Mouse (Mus musculus) NIH3T3 (cell line): ENCODE data around the gene Lrrtm4.

Experiments used
- DNase-seq: peaks from one replicate; pipeline ENCODE4 v3.0.0-alpha.2; 2012; ENCODE audit warnings: low read depth

Lrrtm4 gene

DNA sequence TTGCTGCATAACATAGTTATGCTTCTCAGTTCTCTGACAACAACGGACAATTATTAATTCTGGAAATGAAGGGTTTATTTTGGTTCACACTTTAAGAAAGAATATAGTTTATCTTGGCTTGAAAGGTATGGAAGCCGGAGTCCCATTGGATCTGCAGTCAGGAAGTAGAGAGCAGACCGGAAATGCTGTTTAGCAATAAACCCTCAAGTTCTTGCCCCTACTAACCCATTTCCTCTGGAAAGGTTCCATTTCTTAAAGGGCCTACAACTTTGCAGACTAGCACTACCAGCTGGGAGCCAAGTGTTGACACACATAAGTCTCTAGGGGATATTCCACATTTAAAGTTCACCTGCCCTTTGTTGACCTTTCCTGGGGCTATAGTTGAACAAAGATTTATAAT is 309.7 kb downstream of the Lrrtm4 start:
- DNase-seq = no peak

DNA sequence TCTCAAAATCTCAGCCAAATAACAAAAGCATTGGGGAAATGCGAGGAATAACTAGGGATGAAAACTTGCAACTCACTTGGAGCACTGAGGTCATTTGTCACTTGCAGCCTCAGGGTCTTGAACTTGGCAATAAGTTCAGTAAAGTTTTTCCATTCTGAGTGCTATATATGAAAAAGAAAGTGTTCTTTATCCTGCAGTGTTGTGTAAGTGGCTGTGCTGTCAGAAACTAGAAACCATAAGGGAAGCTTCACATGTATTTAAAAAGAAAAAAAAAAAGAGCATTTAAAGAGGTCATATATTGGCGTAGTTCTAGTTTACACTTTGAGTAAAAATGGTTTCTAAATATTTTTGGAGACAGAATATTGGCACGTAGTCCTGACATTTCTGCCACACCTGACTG is 313.1 kb downstream of the Lrrtm4 start:
- DNase-seq = no peak

DNA sequence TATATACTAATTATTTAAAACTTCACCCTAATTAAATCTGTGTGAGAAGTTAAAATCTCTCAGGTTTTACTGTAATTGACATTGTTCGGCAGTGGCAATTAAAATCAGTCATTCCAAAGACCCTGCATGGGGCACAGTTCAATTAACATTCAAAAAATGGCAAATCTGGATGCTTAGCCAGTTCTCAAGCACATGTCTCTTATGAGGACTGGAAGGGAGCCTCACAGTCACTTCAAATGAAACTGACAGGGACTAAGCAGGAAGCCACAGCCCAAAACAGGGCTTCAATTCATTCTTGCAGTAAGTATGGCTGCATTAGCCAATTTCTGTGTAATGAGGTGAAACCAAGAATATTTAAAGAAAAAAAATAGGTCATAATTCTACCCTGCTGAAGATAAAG is 333.6 kb downstream of the Lrrtm4 start:
- DNase-seq = no peak

DNA sequence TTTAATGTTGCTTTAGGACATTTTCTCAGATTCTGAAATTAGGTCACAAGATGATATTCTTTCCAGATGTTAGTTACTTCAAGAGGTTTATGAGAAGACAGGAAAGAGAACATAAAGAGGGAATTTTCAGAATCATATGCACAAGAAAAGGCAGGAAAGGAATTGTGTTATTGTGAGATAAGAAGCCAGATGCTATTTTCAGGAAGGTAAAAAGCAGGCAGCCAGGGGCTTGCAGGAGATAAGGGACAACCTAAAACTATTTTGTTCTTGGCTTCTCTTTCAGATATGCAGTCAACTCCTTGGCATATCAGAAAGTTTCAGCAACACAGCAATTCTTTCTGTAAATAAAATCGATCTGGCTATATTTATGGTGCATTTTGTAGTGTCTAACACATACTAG is 338.4 kb downstream of the Lrrtm4 start:
- DNase-seq = no peak

DNA sequence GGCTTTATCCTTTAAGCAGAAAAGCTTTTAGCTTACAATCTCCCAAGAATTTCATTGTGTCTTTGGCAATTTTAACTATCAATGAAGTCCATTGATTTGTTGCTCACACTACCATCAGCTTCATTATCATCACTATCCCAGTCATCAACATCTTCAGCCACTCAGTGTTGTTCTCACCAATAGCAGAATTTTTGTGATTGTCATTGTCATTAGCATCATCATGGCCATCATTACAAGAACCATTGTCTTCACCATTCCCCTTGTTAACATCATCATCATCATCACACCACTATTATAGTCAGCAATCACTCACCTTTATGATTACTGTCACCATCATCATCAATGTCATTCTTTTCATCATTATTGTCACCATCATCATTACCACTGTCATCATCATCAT is 344.9 kb downstream of the Lrrtm4 start:
- no peak for DNase-seq

DNA sequence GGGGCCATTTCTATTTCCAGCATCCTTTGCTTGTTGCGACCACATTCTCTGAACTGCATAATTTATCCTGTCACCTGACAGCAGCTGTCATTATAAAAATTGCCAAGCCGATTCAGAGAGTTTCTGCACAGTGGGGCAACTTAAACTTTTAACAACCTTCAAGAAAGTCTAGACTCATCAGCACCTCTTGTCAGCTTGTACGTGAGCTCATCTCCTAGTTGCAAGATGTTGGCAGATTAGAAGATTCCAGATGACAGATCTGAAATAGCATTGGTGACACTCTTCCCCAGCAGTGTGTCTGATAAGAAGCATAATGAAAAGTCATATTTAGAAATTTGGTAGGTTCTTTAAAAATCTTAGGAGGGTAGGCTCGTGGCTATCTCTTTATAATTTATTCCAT is 347.9 kb downstream of the Lrrtm4 start:
- no peak for DNase-seq

DNA sequence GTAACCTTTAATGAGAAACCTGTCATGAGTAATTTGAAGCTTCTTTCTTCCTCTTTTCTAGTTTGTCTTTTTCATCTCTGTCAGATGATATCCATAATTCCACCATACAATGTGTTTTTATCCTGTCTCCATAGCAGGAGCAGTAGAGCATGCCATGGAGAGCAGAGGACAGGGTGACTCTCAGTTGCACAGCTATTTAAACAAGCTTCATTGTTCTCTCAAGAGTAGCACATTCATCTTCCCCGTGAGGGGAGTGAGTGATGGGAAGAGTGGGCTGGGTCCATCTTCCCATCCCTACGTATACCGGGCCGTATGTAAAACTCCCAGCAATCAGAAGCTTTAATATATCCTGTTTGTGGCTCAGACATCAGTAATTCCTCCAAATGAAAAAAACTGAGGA is 370.9 kb downstream of the Lrrtm4 start:
- DNase-seq = no peak

DNA sequence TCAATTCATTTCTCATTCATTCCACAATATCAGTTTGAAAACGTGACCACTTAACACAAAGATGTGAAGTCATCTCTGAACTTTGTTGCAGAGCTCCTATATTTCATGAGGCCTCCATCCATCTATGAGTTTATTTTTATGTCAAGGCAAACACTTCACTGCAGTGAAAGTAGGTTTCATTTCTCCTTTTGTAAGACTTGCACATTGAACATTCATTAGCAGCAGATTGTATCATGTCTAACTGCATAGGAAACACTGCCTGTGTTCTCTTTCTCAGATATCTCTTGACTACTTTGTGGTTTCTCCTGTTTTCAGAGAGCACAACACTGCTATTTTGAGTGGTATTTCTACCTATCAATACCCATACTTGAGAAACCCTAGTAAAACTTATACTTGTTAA is 388.1 kb downstream of the Lrrtm4 start:
- DNase-seq = no peak

DNA sequence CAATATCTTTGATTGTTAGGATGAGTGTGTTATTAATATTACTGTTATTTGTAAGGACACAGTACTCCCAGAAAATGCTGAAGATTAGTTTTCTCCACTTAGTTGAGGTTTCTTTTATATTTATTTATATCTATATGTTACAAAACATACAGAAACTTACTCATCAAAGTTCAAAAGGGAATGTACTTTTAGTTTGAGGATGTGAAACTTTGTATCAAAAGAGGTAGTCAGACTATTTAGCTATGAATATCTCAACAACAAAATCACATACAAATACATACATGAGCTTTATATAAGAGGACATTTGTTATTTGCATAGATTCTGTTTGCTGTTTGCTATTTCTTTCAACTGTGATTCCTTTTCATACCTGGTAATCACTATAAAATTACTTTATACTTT is 421.5 kb downstream of the Lrrtm4 start:
- no peak for DNase-seq

DNA sequence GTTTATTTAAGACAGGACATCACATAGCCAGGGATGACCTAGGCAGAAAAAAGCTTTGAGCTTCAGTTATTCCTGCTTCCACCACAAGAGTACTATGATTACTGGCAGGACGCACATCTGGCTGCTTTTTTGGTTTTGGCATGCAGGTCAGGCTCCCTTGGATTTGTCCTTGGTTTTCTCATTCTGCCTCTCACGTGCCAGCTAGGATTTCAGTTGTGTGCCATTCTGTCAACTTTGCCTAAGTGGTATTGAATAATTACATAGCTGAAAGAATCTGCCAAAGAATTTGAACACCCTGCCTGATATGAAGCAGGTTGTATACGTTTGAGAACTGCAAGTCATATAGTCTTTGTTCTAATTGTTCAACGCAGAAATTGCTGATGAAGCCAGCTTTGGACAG is 451.9 kb downstream of the Lrrtm4 start:
- no peak for DNase-seq

DNA sequence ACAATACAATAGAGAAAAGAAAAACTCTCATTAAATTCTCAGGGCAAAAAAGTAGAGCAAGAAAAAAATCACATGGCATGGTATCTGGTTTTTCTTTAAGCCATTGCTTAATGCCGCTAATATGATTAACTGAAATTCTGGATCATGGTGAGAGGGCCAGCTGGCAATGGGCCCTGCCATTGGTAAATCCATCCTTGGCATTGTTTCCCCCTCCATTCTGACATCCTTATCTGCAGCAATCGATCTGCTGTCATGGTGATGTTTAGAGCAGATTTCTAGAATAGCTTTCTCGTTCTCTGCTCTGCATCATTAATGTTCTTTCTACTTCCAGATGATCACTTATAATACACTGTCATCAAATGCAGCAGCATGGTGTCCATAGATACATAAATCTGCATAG is 457.5 kb downstream of the Lrrtm4 start:
- DNase-seq = no peak

DNA sequence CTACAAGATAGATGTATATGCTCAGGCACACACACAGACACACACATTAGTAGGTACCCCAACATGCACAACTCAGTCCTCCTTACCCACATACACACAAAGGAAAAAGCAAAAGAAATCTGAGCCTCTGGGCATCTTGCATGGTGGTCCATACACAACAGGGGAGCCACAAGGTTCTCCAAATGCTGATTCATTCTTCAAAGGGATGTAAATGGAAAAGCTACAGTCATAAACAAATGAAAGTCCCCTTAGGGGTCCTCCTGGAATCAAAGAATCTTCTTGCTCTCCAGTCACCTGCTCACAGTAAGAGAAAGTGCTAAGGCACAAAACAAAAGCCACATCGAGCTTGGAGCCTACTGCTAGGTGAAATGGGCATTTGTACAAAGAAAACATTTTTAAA is 526.3 kb downstream of the Lrrtm4 start:
- DNase-seq = no peak

DNA sequence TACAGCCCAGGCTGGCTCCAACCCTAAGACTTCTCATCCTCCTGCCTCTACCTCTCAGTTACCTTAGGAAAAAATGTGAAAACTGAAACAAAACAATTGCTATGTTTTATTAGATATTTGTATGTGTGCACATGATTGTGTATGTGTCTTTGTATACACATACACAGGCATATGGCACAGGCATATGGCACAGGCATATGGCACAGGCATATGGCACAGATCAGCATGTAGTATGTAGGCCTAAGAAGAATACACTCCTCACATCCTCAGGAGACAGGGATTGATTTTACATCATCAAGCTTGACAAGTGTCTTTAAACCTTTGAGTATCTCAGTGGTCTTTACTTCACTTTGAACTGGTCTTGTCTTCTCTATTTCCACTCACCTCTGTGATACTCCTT is 531.2 kb downstream of the Lrrtm4 start:
- no peak for DNase-seq

DNA sequence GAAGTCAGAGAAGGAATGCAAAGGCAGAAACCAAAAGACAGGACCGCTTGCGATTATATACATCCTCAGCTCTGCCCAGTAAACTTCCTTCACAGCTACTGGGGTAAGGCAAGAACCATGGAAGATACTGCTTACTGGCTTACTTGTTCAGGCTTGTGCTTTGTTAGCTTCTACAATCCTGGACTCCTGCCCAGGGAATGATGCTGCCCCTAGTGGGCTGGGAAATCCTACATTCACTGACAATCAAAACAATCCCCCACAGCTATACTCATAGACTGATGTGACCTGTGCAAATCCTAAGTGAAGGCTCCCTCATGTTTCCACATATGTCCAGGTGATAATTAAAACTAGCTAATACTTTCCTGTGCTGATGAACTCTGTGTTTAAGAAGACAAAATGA is 534.7 kb downstream of the Lrrtm4 start:
- DNase-seq = peak; percentile 14

DNA sequence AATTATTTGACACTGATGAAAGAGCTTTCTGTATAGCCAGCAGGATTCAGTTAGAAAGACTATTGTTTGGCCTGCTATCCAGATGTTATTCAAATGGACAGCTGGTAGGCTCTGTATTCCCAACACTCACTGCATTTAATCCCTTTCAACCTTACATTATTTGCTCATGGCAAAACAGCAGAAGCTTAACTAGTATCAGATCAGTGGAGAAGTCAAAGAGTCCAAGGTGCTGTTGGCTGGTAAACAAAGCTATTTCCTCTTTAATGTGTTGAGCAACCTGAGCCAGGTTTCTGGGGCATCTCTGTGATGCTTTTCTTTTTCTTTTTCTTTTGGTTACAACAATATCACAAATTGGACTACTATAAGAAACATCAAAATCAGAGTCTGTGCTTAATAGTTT is 536.3 kb downstream of the Lrrtm4 start:
- DNase-seq = no peak

DNA sequence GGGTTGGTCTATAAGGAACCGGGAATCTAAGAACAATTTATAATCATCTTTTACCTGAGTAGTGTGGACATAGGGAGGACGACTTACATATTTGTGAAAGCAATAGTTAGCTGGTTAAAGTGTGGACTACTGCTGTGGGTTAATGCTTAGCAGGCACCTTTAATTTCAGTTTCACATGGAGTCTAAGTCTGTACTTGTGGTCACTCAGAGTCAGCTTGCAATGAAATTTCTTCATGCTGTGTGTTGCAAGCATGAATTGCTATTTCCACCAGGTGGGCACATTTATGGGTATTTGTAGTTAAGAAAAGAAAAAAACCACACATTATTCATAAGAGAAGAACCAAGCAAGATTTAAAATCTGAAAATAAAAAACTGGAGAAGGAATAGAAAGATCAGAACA is 558.5 kb downstream of the Lrrtm4 start:
- DNase-seq = no peak

DNA sequence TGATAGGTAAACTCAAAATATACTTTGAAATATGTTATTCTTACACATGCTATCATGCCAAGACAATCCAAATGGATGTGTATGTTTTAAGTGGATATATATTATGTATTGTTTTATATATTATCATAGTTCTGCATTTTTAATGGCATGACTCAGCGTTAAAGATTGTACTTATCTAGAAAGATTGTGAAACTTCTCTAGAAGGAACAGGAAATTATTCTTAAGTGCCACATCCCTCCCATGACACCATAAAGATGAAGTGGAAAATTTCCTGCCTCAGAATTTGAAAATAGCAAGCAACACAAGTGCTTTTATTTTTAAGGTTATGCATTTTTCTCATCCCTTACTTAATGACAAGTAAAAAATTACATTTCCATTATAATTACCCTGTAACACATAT is 563.5 kb downstream of the Lrrtm4 start:
- DNase-seq = no peak

DNA sequence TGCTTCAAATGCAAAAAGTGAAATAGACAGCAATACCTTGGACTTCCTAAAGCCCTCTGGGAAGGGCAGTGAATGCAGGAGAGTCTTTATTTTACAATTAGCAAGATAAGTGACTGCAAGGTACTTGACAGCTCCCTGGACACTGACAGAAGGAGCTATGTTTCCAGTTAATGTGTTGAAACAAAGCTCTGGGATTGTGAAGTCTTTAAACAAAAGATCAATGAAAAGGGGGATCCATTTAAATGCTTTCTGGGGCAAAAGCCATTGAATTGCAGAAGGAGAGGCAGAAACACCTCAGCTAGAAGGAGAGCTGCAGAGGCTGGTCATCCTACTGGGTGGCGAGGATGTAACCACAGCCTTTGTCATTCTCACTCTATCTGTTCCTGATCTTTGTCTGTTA is 571.1 kb downstream of the Lrrtm4 start:
- DNase-seq = no peak

DNA sequence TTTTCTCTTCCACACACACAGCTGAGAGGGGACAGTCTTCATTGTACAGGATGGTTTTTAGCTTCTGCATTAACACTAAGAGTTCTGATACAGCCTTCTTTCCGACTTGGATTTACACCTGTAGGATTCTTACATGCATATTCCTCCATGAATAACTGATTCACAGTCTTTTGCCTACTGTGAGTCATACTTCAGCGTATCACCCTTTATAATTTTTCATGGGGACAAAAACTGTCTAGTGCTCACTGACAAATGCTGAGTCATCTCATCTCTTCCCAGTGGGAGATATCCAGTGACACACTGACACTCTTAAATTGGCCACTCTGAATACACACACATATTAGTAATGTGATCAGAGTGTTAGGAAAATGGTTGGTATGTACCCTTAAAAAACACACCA is 600.8 kb downstream of the Lrrtm4 start:
- no peak for DNase-seq

DNA sequence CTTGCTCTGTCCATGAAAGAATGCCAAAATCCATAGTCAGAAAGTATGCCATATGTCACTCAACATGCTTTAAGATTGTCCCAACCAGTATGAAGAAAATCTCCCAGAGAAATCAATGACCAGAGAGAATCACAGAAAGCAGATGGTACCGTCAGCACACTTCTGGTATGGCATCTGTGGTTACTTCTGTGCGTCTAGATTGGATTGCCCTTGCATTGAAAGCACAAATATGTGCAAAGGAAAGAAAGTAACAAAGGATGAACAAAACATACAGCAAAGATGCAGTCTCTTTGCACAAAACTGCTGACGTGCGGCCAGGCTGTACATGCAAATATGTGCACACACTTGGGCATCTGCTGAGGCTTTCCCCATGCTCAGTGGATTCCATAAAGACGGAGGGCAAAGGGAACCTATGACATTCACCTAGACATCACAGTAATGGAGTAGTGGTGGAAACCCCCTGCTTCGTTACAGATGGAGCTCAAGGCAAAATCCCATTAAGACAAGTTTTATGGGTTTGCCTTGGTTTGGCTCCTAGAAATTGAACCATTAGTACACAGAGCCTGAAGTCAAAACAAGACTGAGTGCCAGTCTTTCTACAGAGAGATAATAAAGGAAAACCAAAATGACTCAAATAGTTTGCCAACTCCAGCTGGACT is 604.1 kb downstream of the Lrrtm4 start:
- DNase-seq = no peak

DNA sequence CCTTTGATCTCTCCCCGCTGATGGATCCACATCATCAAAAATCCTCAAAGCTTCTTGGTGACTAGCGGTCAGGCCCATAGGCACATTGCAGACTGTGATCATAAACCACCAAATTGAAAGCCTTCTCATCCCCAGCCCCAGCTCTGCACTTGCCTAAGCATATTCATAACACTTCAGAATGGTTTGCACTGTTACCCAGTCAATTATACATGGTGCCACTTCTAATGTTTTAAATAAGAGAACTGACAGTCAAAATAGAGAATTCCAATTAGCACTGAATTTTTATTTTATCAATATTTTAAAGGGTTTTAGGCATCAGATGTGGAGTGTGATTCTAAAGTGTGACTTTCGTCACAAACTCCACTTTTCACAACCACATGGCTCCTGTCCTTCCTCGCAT is 606.8 kb downstream of the Lrrtm4 start:
- no peak for DNase-seq

DNA sequence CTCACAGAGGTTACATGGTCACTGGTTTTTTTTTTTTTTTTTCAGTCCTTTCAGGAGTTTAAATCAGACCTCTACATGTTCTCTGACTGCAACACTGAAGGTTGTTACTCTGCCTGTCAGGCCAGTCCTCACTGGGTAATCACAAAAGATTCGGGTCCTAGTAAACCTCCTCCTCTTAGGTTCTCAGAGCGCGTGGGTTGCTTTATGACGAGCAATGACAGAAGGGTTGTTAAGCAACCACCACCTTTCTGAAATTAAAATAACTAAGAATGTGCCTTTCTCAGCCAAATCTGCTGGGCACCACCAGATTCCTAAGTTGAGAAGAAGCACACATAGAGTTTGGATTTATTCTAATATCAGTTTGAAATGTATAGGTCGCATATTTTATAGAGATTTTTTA is 644.1 kb downstream of the Lrrtm4 start:
- DNase-seq = no peak

DNA sequence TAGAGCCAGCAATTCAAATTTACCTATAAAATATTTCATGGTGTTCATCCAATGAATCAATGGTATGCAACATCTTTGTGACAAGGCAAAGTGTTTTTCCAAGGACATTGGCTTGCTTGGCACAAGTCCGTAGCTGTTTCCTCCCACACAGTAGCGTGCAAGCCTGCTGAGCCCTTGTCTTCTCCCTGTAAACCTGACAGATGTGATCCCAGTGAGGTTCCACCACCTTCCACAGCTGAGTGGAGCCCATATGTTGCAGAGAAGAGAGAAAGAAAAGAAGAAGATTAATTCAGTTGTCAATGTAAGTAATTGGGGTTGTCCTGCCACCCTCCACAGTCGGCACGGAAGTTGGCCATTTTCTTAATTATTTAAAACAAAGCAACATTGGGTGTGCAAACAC is 645.4 kb downstream of the Lrrtm4 start:
- DNase-seq = no peak

DNA sequence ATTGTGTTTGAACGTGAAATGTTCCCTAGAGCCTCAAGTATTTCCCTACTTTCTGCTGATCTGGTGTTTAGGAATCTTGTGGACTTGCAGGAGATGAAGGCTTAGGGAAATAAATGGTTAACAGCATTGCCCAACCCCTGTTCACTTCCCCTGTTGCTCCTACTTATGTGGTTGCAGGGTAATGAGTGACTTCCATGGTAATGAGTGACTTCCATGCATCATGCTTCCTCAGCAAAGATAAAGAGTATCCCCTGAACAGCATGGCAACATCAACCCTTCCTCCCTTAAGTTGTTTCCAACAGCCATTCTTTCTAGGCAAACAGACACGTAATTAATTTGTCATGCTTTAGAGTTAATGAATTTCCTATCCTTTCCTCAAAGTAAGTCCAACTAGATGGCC is 685.5 kb downstream of the Lrrtm4 start:
- DNase-seq = no peak

DNA sequence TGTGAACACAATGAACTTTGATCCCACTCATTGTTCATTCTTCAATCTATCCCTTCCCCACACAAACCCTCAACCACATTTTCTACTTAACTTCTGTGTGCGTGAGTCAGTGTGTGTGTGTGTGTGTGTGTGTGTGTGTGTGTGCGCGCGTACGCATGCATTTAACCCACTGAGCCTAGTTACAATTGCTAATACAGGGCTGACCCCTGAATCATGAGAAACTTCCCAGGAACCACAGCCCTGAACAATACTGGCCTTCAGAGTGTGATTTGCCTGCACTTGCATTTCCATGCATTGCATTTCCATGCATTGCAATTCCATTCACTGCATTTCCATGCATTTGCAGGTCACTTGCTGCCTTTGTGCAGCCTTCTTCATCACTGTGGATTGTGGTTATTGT is 701.8 kb downstream of the Lrrtm4 start:
- DNase-seq = no peak
